Mouse (Mus musculus) liver (tissue): ENCODE measurements at regions not wholly inside any gene's neighbourhood (a gene's known extent, or its start where the extent isn't known, plus 50 kb on each side); places are given as distances from the start of the nearest gene placed in this dataset.
"Not testable (repeated sequence)": the region's sequence is repeated elsewhere in the genome, so short reads cannot be mapped to it uniquely, and the experiment has no call there.

Source experiments
- DNase-seq: peaks from one replicate; pipeline ENCODE4 v3.0.0-alpha.2; 2020; ENCODE audit warnings: mixed read lengths

DNA sequence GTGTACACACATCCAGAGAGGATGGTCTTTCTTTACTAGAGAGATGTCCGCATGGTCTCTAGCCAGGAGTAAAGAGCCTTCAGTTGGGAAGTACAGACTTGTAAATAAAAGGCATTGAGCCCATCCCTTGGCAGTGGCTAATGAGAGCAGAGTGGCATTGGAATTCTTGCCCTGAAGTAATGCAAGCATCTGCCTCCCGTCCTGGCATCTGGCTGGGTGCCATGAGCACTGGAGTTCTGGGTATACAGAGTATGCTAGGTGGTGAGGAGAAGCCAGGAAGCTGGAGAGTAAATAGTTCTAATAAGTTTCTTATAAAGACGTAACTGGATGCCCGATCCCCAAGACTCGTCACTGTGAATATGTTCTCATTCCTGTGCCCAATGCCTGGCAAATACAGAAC, 367.8 kb downstream of the Lrig3 start:
- no peak for DNase-seq

DNA sequence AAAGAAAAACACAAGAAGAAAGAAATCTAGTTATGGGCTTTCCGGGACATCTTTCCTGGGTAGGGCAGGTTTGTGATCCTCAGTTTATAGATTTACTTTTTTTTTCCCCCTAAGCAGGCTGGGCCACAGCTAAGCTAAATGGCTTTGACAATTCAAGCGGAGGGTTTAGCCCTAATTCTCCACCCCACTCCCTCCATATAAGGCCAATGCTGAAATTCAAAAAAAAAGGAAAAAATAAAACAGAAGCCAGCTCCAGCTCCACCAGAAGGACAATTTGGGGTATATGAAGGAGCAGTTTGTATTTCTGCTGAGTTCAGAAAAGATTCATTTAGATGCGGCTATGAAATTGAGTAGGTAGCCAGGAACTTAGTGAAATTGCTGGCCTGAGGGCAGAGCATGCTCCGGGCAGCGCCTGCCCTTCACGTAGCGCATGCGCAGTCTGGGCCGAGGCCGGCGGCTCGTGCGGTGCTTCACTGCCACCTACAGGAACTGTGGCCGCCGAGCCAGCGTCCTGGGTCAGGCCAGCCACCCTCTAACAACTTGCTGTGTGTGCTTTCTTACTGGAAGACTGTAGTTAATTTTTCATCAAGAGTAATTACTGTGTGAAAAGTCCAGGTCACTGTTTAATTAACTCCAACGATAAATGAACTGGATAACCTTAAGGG, 364.5 kb downstream of the Lrig3 start:
- DNase-seq, result peak; percentile 82

DNA sequence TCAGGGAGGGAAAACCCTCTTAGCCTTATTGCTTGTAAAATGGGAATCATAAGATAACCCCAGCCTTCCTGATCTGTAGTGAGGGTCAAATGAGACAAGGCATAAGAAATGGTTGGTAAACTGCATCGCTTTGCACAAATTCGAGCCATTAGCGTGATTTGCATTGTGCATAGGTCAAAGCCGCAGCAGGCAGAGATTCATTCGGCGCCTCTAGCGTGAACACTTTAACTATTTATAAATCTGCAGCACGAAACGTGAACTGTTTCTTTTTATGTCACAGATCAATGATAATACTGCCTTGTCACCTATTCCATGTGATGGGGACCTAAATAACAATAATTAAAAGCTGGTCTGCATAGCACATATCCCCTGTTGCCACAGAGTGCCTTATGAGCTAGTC, 354.9 kb downstream of the Lrig3 start:
- no peak for DNase-seq

DNA sequence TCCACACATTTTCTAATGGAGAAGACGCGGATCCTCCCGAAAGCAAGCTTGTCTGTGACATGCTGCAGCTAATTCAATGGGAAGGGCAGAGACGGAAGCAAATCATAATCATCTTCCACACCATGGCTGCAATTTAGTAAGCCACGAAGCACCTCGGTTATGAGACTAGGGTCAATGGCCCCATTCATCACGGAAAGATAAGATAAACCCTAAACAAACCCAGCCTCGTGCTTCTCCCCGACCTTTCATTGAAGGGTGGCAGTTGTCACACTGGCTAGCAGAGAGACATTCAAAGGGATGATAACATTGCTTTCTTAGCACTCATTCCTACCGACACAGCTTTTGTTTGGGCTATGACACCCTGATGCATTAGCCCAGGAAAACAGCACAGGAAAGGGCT, 353.8 kb downstream of the Lrig3 start:
- DNase-seq, result no peak

DNA sequence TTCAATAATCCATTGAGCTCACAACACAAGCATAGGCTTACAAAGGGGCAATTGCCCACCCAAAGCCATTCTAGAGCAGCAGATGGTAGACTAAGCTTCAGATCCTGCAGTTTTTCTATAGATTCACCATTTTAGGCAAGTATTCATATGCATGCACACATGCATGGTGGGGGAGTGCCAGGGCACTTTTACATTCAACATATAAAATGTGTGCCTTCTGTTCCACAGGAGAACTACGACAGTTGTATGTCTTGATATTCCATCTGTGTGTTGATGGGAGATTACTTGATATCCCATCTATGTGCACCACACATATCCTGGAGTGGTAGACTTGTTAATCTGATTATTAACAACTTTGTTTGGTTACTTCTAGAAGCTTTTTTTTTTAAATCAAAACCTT, 334.0 kb downstream of the Lrig3 start:
- DNase-seq, result no peak

DNA sequence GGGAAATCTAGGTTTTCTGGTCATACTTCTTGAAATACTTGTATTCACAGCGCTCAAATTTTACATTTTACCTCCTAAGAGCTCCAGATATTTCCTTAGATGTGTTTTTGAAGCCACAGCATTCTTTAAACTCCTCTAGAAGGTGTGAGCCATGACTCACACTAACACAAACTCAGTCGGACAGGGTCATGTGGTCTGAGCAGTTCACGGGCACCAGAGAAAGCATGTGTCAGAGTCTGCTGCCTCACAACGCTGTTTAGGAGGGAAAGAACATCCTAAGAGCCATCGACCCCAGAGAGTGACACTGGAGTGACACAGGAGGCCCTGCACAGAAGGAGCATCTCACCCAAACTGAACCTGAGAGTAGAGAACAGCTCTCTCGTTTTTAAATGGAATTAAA, 332.2 kb downstream of the Lrig3 start:
- DNase-seq, result no peak

DNA sequence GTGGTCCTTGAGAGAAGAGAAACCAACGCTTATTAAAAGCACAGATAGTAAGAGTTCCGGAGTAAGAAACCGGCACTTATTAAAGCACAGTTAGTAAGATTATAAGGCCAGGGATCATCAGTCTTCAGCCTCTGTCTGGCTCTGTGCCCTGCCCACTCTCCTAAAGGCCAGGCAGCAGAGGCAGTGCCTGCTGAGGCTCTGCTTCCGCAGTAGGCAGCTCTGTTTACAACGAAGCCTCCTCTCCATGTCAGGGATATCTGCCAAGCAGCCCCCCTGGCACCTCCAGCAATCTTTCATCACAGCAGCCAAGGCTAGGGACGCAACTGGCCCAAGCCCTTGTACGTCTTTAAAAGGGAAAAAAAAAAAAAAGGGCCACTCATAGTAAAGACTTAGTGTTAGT, 329.9 kb downstream of the Lrig3 start:
- no peak for DNase-seq

DNA sequence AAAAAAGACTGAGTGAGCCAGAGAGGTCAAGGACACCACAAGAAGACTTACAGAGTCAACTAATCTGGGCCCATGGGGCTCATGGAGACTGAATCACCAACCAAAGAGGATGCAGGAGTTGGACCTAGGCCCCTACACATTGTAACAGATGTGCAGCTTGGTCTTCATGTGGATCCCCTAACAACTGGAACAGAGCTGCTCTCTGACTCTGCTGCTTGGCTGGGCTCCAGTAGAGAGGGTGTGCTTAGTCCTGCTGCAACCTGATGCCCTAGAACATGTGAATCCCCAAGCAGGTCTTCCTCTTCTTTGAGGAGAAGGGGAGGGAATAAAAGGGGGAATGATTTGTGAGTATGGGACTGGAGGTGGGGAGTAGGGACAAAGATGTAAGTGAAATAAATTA, 325.8 kb downstream of the Lrig3 start:
- DNase-seq, result no peak

DNA sequence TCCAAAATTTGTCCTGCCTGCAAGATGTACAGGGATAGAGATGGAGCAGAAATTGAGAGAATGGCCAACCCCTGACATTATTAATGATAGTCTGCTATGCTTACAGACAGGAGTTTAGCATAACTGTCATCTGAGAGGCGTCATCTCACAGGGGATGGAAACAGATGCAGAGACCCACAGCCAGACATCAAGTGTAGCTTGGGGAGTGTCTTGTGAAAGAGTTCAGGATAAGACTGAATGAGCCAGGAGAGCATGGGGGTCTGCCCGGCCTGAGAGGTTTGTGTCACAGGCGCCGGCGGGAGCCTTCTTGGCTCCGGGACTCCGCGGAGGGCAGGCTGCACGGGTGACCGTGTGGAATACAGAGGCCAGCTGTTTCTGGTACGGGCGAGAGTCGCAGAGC, 319.1 kb downstream of the Lrig3 start:
- not testable (repeated sequence) for DNase-seq

DNA sequence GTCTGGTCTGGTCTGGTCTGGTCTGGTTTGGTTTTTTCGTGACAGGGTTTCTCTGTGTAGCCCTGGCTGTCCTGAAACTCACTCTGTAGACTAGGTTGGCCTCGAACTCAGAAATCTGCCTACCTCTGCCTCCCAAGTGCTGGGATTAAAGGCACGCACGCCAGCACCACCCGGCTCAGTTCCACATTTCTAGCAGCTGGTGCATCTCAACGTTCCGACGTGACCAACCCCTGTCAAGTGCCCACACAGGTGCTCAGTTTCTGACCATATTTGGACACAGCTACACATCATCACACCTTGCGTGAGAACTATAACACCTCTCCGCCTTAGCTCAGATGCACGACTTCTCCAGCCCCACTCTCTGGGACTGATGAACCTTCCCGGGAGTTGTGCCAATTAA, 304.4 kb downstream of the Lrig3 start:
- no peak for DNase-seq

DNA sequence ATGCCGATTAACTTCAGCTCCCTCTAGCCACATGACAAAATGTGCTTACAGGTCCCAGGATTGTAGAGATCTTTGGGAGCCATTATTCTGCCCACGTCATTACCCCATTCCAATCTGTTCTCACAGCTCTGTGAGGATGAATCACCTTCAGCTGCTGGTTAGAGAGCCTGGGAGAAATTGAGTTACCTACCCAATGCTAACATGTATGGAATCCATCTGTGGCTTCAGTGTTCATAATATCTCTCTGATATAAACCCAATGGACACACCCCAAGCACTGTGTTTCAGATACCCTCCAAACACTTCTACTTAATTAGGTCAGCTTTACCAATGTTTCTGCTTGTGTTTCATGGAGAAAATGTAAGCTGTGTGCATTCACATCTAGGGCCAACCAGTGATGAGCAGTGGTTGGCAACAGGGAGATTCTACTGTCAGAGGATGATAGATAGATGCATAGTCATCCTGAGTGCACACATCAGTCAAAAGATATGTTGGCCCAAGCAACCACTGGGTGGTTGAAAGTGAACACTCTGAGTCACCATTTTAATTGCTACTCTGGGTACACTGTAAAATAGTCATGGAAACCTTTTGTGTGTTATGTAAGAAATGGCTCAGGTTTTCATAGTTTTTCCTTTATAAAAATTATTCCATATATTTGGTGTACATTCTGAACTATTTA, 301.5 kb downstream of the Lrig3 start:
- no peak for DNase-seq

DNA sequence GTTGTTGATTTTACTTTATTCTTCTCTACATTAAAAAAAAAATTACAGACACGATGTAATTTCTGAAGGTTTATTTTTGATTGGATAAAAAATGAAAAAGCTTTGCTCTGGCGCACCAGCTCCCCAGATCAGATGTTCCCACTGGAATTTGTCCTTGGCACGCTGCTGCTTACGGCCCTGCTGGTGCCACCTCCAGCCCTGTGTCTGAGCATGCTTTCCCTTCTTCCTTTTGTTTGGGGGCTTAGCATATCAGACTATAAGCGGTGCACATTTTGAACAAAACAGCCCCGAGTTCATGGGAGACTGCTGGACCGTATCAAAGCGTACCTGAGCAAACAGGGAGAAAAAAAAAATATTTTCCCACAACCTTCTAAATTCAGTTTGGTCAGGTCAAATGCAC, 291.2 kb downstream of the Lrig3 start:
- no peak for DNase-seq

DNA sequence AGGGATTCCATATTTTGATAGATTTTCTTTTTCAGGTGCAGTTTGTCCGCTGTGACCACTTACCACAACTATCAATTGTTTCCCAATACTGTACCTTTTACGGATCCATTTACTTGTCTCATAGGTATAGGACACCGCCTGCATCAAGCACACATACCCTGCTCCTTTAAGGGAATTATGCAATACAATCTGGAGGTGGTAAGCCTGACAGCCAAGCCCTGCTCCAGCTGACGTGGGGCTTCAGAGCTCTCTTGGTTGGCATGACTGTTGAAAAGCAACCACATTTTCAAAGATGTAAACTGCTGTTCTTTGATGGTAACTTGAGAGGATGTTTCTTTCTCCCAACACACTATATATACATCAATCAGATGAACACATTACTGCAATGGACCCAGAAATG, 288.2 kb downstream of the Lrig3 start:
- DNase-seq, result no peak

DNA sequence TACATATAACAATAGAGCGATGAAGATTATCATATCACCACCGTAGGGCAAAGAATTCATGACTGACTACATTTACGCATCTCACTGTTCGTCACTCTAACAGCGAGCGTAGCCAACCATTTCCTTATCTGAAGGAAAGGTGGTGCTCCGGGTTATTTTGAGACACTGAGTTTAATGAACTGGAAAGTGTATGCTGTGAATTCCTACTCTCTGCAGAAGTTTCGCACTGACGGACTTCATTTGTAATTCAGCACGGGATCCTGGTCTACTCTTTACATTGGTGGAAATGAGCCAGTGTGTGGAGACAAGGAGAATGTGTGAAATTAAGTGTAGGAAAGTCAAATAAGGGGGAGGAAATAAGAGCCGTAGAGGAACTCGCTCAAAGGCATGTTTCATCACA, 283.2 kb downstream of the Lrig3 start:
- DNase-seq, result no peak

DNA sequence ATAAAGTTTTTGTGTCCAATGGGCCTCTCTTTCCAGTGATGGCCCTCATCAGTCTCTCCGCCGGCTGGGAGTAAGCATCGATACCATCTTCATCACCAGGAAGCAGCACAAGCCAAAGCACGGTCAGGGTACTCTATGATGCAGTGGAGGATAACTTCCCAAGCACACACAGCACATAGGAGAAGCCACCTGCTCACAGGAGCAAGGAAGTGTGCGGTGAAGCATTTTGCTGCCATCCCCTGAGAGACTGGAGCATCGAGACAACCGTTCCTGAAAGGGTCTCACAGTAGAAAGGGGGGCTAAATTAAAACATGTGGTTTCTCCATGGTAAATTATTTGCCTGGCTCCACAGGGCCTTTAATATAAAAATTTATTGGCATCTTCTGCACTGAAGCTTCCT, 277.1 kb downstream of the Lrig3 start:
- DNase-seq, result no peak

DNA sequence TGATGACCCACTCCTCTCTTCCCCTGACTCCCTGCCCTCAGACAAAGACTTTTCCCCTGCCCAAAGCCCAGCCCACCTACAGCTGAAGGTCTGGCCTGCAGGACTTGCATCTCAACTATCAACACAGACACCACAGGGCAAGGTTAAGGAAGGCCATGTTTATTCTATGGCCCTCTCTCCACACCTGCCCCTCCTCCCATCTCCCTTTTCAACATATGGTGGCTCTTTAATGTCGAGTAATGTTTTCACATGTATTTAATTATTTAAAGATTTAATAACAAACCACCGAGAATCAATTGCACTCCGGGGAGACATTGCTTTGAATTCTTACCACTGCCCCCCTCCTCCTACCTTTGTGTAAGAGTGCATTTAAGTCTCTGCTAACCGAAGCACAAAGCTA, 273.6 kb downstream of the Lrig3 start:
- no peak for DNase-seq
